Mouse (Mus musculus) midbrain, embryonic 14.5 days (tissue): ENCODE measurements around the gene Fbn1. TPM values are rescaled to one million over a fixed set of nuclear protein-coding genes. Genes with fewer than 3 reads are reported as not detected.
A peak's percentile ranks its signal among the peaks of the same experiment; 100 is the strongest.

Experiments
- ATAC-seq: fragments of 200-750 bp; cut with Nextera tagmentation; 2 replicates; pipeline ENCODE4 v1.8.0; 2017; ENCODE audit warnings: moderate number of reproducible peaks, moderate library complexity; ENCODE audit not compliant: low FRiP score, low TSS enrichment
- DNase-seq: peaks from one replicate; pipeline ENCODE4 v3.0.0-alpha.2; 2015
- H3K27ac ChIP-seq: fragments of 300-500 bp; sonication (generic); replicated peaks from 2 replicates; pipeline ENCODE4 v1.5.1; 2014; ENCODE audit warnings: mild to moderate bottlenecking, low read depth, low read length, moderate library complexity
- H3K27me3 ChIP-seq: fragments of 300-500 bp; sonication (generic); 2 replicates; pipeline ENCODE4 v1.6.1; 2014; ENCODE audit warnings: low read length, control low read depth, mixed read lengths; ENCODE audit not compliant: control insufficient read depth, insufficient read depth
- H3K36me3 ChIP-seq: fragments of 300-500 bp; sonication (generic); 2 replicates; pipeline ENCODE4 v1.6.1; 2014; ENCODE audit warnings: low read length, control low read depth; ENCODE audit not compliant: control insufficient read depth, insufficient read depth
- H3K4me1 ChIP-seq: fragments of 300-500 bp; sonication (generic); 2 replicates; pipeline ENCODE4 v1.6.1; 2014; ENCODE audit warnings: mild to moderate bottlenecking, antibody characterized with exemption, low read length, control low read depth; ENCODE audit not compliant: control insufficient read depth, insufficient read depth
- H3K4me2 ChIP-seq: fragments of 300-500 bp; sonication (generic); 2 replicates; pipeline ENCODE4 v1.6.1; 2014; ENCODE audit warnings: mild to moderate bottlenecking, low read length, moderate library complexity
- H3K4me3 ChIP-seq: fragments of 300-500 bp; sonication (generic); replicated peaks from 2 replicates; pipeline ENCODE4 v1.5.1; 2014; ENCODE audit warnings: low read depth, low read length
- H3K9ac ChIP-seq: fragments of 300-500 bp; sonication (generic); replicated peaks from 2 replicates; pipeline ENCODE4 v1.6.1; 2014; ENCODE audit warnings: mild to moderate bottlenecking, low read length, moderate library complexity
- H3K9me3 ChIP-seq: fragments of 300-500 bp; sonication (generic); 2 replicates; pipeline ENCODE4 v1.6.1; 2016; ENCODE audit warnings: low read length, control low read depth, mixed read lengths; ENCODE audit not compliant: control insufficient read depth
- WGBS: fragments of 180-500 bp; shearing (Covaris S2); extraction: QIAGEN DNeasy Blood & Tissue Kit; methylation state at CpG from one replicate; pipeline ENCODE4 v1.1.7; 2014; 5-methylcytosine and 5-hydroxymethylcytosine counted together
- polyA plus RNA-seq: library from polyadenylated mRNA; unstranded; fragments of >200 nt; fragmentation: Nextera tagmentation; extraction: Ambion mirVana; gene quantifications from 2 replicates; pipeline ENCODE4 v1.2.1, GENCODE M21; 2014

Gene Fbn1
- polyA plus RNA-seq, 1 experiment from 2014 or later: 4.4 TPM

GRCm38 (mm10) chr2:125506316-125507054 lies 1.3 kb downstream of the Fbn1 start:
- no peaks in the 10 kb centered on the region for H3K36me3 ChIP-seq
- H3K9ac ChIP-seq: peak overlapping the region; percentile 70
- H3K9me3 ChIP-seq: no peaks in the 10 kb centered on the region
- DNase-seq: peak; percentile 84
- under 1% methylated on average over 37 of the region's 37 CpGs for WGBS
- ATAC-seq: peak; percentile 86
- H3K27ac ChIP-seq: peak overlapping the region; percentile 55; the same call in 1 of the 2 replicates
- H3K4me1 ChIP-seq: 0 out of 2 replicates have a peak, but pooled peaks cover 10% of the 10 kb centered on the region
- H3K27me3 ChIP-seq: no peaks in the 10 kb centered on the region
- peak overlapping the region; percentile 69 for H3K4me3 ChIP-seq
- H3K4me2 ChIP-seq: peak overlapping the region; percentile 99

GRCm38 (mm10) chr2:125505746-125506315 lies 2.0 kb downstream of the Fbn1 start:
- WGBS: under 1% methylated on average over 48 of the region's 48 CpGs

DNA sequence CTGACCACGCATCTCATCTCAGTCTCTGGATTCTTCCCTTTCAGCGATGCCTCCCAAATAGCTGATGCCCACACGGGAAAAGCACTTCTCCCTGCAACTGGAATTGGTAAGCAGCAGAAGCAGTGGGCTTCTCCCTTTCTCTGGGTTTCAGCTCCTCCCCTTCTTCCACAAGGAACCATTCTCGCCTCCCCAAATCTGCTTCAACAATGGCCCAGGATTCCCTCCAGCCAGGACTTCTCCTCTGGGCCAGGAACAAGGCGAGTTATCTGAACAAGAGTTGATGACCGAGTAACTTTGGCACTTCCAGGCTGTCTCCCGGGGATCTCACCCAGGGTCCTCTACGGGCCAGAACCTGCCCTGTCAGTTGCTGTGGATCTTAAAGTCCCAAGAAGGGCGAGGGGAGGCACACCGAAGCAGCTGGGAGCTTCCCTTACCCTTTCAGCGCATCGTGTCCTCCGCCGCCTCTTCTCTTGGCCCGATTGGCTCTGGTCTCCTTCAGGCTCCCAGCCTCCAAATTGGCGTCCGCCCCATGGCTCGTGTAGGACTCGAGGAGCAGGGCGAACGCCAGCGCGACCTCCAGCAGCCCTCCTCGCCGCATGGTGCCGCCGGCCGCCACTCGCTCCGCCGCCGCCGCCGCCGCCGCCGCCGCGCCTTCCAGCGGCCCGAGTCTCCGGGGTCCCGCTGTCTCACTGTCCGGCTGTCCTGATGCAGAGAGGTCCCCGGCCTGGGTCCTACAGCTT lies 2.6 kb downstream of the Fbn1 start, which contains the start of gene Gm9913:
TSS of gene Gm9913 (plus strand) at position 84 of the 740 bp plus-strand sequence.
- no peaks in the 10 kb centered on the region for H3K27me3 ChIP-seq
- peak; percentile 43 for ATAC-seq
- peak within 1 kb of the TSS; percentile 99 for H3K4me2 ChIP-seq

More at GRCm38 (mm10) chr2:125505746-125506315, 2.0 kb downstream of the Fbn1 start:
- Histone ChIP-seq H3K36me3 (no peaks in the 10 kb centered on the region), H3K9ac (peak overlapping the region; percentile 70), H3K4me3 (peak overlapping the region; percentile 69), H3K4me2 (peak overlapping the region; percentile 99), H3K9me3 (no peaks in the 10 kb centered on the region), H3K27ac (peak overlapping the region; percentile 46), H3K4me1 (0 out of 2 replicates have a peak, but pooled peaks cover 10% of the 10 kb centered on the region), H3K27me3 (no peaks in the 10 kb centered on the region)
- DNase-seq: peak; percentile 82
- peak; percentile 73 for ATAC-seq

GRCm38 (mm10) chr2:125501526-125501925 lies 6.3 kb downstream of the Fbn1 start:
- ATAC-seq: no peak
- no peaks in the 10 kb centered on the region for H3K36me3 ChIP-seq
- H3K4me1 ChIP-seq: 0 out of 2 replicates have a peak, but pooled peaks cover 7% of the 10 kb centered on the region
- H3K4me3 ChIP-seq: no peak overlapping the region
- H3K4me2 ChIP-seq: no peak overlapping the region
- DNase-seq: no peak
- H3K27me3 ChIP-seq: no peaks in the 10 kb centered on the region
- no peak overlapping the region for H3K9ac ChIP-seq
- no peaks in the 10 kb centered on the region for H3K9me3 ChIP-seq
- no peak overlapping the region for H3K27ac ChIP-seq

More for the DNA sequence above, 2.6 kb downstream of the Fbn1 start, which contains the start of gene Gm9913:
- H3K9me3 ChIP-seq: no peaks in the 10 kb centered on the region
- no peaks in the 10 kb centered on the region for H3K36me3 ChIP-seq
- H3K4me1 ChIP-seq: 0 out of 2 replicates have a peak, but pooled peaks cover 10% of the 10 kb centered on the region
- H3K27ac ChIP-seq: peak within 1 kb of the TSS; percentile 46
- peak within 1 kb of the TSS; percentile 70 for H3K9ac ChIP-seq
- under 1% methylated on average over 45 of the region's 45 CpGs for WGBS
- H3K4me3 ChIP-seq: peak within 1 kb of the TSS; percentile 69
- DNase-seq: peak; percentile 76

- ATAC-seq (no peak), DNase-seq (no peak)
- Histone ChIP-seq H3K4me3 (no peak overlapping the region), H3K36me3 (no peaks in the 10 kb centered on the region), H3K4me2 (no peak overlapping the region), H3K9me3 (no peaks in the 10 kb centered on the region), H3K27ac (no peak overlapping the region), H3K9ac (no peak overlapping the region), H3K4me1 (no peaks in the 10 kb centered on the region), H3K27me3 (no peaks in the 10 kb centered on the region)
- 93% methylated on average over 7 of the region's 7 CpGs for WGBS
These were observed 9.6 kb downstream of the Fbn1 start for GRCm38 (mm10) chr2:125498216-125498615.

GRCm38 (mm10) chr2:125496696-125497095 lies 11.1 kb downstream of the Fbn1 start:
- no peak for DNase-seq
- H3K36me3 ChIP-seq: no peaks in the 10 kb centered on the region
- no peak overlapping the region for H3K9ac ChIP-seq
- H3K27ac ChIP-seq: no peak overlapping the region
- no peaks in the 10 kb centered on the region for H3K9me3 ChIP-seq
- H3K4me1 ChIP-seq: no peaks in the 10 kb centered on the region
- no peaks in the 10 kb centered on the region for H3K27me3 ChIP-seq
- H3K4me3 ChIP-seq: no peak overlapping the region
- 94% methylated on average over 5 of the region's 5 CpGs for WGBS
- no peak for ATAC-seq
- H3K4me2 ChIP-seq: no peak overlapping the region

DNA sequence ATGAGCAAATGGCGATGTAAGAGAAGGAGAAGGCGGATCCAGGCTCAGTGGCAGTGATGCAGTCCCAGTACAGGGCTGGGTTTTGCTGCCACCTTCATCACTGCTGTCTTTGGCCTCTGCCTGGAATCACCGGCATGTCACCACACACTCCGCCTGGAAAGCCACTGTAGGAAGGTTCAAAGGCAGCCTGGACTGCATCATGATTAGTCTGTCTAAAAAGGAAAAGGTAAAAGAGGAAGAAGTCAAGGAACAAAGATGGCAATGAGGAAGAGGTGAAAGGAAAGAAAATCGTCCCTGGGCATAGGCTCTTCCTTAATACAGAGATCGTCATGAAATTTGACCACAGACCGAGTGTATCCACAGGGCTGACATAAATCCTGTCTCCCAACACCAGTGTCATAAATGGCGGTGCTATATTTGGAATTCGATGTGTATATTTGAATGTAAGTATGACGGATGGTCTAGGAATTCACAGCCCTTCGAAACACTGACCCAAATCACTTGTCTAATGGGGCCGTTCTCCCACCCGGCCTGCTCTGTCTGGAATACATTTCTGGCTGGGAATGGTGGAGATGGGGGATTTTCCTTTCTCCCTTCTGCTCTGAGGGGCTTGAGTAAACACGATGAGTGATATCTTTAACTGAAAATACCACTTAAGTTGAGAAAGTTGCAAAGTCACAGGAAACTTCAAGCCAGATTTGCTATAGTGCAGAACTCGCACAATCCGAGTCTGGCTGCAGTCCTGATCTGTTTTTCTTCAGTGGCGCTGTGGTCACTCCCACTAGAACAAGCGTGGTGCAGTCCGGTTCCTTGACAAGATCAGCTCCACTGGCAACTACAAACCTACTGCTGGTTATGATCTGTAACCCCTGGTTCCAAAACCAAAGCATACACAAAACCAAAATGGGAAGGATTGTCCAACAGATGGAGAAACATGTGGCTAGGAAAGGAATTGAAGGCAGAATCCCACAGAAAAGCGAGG lies 12.7 kb downstream of the Fbn1 start:
- 93% methylated on average over 20 of the region's 20 CpGs for WGBS

DNA sequence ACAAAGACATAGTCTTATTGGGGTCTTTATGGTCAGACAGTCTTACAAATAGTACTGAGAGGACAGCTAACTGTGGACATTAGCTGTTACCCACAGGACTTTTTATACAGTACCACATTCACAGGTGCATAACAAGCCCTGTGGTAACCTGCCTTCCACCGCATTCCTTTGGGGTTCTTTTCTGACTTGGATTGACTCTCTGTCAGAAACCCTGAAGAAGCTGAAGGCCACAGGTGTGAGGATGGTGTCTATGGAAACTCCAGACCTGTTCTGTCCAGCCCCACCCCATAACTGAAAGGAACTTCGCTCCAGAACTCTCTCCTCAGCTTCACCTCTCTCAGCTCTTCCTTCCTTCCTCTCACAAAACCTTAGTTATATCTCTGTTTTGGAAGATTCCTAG lies 13.5 kb downstream of the Fbn1 start:
- no peak overlapping the region for H3K9ac ChIP-seq
- no peaks in the 10 kb centered on the region for H3K27me3 ChIP-seq
- H3K27ac ChIP-seq: no peak overlapping the region
- H3K4me2 ChIP-seq: no peak overlapping the region
- ATAC-seq (no peak), DNase-seq (no peak)
- no peaks in the 10 kb centered on the region for H3K4me1 ChIP-seq
- H3K9me3 ChIP-seq: no peaks in the 10 kb centered on the region
- H3K36me3 ChIP-seq: no peaks in the 10 kb centered on the region
- no peak overlapping the region for H3K4me3 ChIP-seq
- WGBS: 92% methylated on average over 2 of the region's 2 CpGs

More for the DNA sequence above, 12.7 kb downstream of the Fbn1 start:
- Histone ChIP-seq H3K27me3 (no peaks in the 10 kb centered on the region), H3K9me3 (no peaks in the 10 kb centered on the region), H3K4me3 (no peak overlapping the region), H3K9ac (no peak overlapping the region), H3K36me3 (no peaks in the 10 kb centered on the region), H3K4me1 (no peaks in the 10 kb centered on the region), H3K27ac (no peak overlapping the region), H3K4me2 (no peak overlapping the region)
- DNase-seq (no peak), ATAC-seq (no peak)
